Mouse (Mus musculus) heart, postnatal 10 days (tissue): Measurements from ENCODE around the gene Mrpl39. TPM values are rescaled to one million over a fixed set of nuclear protein-coding genes. Genes with fewer than 3 reads are reported as not detected.
A peak's percentile ranks its signal among the peaks of the same experiment; 100 is the strongest.

ENCODE experiments used
- DNase-seq, 2 experiments: peaks; one replicate each; pipeline ENCODE4 v3.0.0; 2021
- intact Hi-C: fragments of 180-260 bp; cut with DNase I; formaldehyde crosslinking; loops from one replicate; pipeline ENCODE4 v1.15.1; 2025
- total RNA-seq, 2 experiments: library from RNA; stranded (reverse); gene quantifications; 2 replicates each; pipeline ENCODE4 v1.2.3; 2021

Gene Mrpl39
- 10 to 100 TPM; 35.5 to 37.9 TPM for total RNA-seq

DNA sequence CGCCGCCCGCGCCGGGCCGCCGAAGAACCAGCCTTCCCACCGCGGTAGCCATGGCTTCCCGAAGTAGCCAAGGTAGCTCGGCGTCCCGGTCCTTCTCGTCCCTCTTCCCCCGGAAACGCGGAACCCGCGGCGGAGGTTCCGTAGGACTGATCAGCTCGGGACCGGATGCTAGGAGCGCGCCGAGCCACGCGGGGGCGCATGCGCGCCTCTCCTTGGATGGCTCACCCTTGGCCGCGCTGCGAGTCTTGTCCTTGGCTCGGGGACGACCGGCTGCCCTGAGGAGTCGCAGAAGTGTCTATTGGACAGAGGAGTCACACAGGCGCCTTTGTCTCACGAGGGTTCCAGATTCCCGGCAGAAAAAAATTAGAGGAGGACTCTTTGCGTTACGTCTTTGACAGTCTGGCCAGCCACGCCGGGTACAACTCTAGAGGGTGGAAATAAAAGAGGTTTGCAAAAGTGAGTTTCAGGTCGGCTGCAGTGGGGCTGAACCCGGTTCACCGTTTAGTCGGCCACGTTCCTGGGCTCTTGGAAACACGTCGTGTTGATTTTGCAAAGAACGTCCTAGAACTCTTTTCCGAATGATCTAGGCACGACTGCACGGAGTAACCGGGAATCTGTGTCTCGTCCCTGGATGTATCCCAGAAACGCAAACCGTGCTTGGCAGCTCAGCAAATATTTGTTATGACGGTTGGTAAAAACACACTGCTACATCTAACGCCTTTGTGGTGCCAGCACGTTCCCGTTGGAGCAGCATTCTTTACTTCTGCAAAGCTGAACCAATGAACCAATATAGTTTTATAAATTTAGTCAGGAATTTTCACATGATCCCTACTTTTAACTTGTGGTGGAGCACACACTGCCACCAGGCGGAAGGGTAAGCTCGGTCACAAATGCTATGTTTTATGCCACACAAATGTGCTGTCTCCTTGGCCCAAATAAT, at the start of gene Mrpl39:
Gene Mrpl39, minus strand, starts transcription at position 577 of the 940 bp plus-strand sequence.
- peak; percentile 98 to 99 for DNase-seq
- intact Hi-C loops, result loop anchor here (1.0 kb wide), 4 partner anchors 37 to 142 kb away; partner anchors contain the start of gene Atp5j

DNA sequence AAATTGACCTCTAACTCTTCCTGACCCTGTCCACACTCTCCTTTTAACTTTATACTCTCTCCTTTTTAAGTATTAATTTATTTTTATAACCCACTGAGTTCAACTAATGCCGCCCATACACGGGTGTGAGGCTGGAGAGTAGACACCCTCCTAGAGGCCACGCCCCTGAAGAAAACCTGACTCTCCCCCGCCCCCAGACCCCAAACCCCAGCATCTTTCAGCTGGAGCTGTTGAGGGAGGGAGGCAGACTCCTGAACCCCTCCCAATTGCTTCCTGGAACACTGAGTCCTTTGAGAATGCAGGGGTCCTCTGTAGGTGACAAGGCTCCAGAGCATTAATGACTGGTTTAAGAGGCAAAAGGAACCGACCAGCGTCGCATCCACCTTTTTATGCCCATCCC, 49.4 kb upstream of the Mrpl39 start:
- no peak for DNase-seq
- intact Hi-C loops, result no loop called here

- DNase-seq, result peak in 1 of 2 experiments; percentile 55
- intact Hi-C loops, result no loop called here
These were observed 47.7 kb upstream of the Mrpl39 start for GRCm38 (mm10) chr16:84783279-84783678.

- DNase-seq, result no peak
These were observed 44.2 kb upstream of the Mrpl39 start for GRCm38 (mm10) chr16:84779718-84780117.

DNA sequence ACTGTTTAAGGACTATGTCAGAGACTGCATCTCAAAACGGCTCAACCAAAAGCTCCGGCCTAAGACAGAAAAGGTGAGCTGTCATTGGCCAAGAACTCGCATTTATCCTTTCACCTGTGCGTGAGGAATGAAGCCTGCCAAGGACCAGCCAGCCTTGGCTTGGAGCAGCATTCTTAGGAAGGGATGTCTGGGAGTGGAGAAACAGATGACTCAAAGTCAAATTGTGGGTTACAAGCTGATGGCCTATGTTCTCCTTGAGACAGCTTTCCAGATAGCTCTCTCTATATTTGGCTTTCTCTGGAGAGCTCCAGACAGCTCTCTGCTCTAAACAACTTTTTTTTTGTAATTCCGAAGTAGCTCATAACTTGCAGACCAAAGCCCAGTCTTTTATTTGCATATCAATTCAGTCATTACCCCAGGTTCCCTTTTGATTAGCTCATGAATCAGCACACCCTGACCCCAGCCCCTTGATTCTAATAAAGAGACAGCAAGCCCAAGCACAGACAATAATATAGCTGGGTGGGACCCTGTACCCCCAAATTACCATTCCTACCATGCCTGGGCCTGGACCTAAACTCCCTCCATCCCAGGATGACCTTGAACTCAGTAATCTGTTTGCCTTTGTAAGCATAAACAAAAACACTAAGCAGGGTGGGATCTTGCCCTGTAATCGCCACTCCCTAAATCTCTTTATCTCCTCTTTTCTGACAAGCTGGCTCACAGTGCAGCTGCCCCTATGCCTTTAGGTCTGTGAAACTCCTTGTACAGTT, 43.5 kb upstream of the Mrpl39 start:
- DNase-seq, result no peak
- intact Hi-C loops, result loop anchor here (2.0 to 10.0 kb wide), 2 partner anchors 26 to 766 kb away; no protein-coding TSS in a partner anchor

More at GRCm38 (mm10) chr16:84779718-84780117, 44.2 kb upstream of the Mrpl39 start:
- intact Hi-C loops, result loop anchor here (2.0 to 10.0 kb wide), 2 partner anchors 25 to 765 kb away; no protein-coding TSS in a partner anchor

DNA sequence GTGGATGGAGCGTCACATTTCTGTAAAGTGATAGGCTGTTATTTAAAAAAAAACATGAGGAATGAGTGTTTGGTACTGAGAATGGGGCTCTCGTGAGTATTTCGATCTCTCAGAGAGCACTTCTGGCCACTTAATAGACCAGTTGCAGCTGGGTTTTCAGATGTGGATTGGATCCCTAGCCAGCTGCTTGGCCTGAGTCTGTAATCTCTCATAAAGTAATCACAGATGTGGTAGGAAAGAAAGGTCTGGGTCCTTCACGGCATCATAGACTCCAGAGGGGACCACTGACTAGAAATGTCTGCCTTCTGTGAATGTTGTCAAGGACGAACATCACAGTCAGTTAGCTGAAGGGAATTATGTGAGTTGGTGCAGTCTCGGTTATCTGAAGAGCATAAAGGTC, 42.9 kb upstream of the Mrpl39 start:
- no peak for DNase-seq
- intact Hi-C loops, result loop anchor here (2.0 to 10.0 kb wide), 2 partner anchors 26 to 766 kb away; no protein-coding TSS in a partner anchor

DNA sequence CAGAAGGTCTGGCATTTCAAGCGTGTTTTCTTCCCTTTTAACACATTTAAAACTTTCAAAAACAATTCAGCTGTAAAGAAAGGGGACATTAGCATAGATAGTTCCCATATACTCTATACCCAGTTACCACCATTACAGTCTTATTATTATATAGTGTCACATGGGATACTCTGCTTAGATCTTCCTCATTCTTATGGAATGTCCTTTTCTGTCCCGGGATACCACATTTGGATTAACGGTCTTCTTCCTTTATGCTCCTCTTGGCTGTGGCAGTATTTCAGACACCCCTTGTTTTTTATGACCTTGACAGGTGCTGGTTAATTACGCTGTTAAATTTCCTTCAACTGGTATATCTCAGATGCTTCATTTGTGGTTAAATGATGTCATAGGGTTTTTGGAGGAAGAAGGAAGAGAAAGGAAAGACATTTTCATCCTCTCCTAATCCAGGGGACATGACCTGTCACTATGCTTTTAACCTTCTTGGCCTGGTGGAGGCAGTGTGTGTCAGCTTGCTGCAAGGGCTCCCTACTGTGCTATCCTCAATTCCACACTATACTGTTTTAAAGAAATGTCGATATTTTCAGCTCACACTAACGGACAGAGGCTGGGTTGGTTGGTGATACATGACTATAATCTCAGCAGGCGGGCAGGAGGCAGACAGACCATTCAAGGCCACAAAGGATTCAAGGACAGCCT, 40.7 kb upstream of the Mrpl39 start:
- no peak for DNase-seq
- intact Hi-C loops, result loop anchor here (1.0 to 10.0 kb wide), 2 partner anchors 41 to 769 kb away; no protein-coding TSS in a partner anchor

DNA sequence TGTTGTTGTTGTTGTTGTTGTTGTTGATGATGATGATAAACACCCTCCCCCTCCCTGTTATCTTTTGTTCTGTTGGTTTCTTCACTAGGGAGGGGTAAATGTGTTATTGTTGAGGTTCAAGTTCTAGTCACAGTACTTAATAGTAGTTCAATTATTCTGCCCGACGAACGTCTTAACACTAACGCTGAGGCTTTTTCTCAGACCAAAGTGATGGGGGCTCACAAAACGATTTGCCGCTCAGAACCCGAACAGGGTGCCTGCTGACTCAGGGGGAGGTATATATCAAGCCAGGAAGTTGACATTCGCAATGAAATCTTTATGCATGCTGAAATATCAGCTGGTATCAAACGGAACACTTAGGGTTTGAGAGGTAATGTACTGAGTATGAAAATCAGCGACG, 39.8 kb upstream of the Mrpl39 start:
- no peak for DNase-seq
- intact Hi-C loops, result loop anchor here (2.0 to 10.0 kb wide), 3 partner anchors 49 to 769 kb away; no protein-coding TSS in a partner anchor

GRCm38 (mm10) chr16:84774761-84775231, 39.3 kb upstream of the Mrpl39 start:
- intact Hi-C loops, result loop anchor here (2.0 to 10.0 kb wide), 3 partner anchors 50 to 770 kb away; no protein-coding TSS in a partner anchor
- peak; percentile 66 for DNase-seq

DNA sequence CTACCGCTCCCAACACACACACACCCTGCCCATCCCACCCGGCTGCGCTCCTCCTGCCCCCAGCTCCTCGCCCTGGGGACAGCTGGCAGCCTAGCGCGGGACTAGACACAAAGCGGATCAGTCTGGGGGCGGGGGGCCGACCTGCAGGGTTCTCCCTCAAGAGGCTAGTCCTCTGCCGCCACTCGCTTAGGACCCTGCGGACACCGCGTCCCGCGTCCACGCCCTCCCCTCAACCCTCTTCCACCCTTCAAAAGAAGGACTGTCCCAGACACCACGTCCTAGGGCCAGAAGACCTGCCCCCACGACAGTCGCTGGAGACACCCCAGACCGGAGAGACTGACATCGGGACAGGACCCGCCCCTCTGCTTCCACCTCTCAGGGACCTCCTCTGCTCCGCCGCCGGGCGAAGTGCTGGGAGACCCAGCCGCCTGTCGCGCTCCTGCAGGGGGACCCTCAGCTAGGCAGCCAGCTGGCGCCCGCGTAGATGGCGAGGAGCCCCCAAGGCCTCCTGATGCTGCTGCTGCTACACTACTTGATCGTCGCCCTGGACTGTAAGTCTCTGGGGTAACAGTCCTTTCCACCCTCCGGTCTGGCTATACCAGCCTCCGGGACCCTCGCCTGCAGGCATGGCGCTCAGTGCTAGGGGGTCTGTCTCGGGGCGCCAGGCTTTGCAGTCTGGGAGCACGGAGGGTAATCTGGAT, 38.6 kb upstream of the Mrpl39 start, which contains the start of gene Jam2:
Gene Jam2, plus strand, starts transcription at position 121 of the 701 bp plus-strand sequence.
- intact Hi-C loops, result loop anchor here (2.0 to 10.0 kb wide), 3 partner anchors 51 to 771 kb away; no protein-coding TSS in a partner anchor
- DNase-seq, result peak; percentile 85 to 88

DNA sequence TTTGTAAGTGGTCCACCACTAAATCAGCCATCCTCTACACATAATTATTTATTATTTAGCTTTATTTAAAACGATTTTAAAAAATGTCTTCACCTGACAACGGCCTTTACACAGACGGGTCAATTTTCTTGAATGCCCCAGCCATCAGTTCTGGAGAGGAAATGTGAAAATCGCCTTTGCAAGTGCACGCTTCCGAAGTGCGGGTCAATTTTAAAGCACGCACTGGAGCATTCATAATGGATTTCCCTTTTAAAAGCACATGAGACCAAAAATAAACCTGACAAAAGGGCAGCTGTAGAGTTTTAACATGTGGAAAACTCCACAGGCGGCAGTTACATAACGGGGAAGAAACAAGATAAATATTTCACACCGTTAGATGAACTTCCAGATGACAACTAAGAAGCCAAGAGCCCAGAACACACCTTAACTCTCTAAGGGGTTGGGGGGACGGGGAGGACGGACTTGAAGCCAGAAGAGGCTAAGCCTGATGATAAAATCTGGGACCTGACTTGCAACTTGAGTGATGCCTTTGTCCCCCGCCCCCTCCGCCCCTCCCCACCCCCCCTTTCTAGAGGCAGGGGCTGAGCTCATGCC, 37.8 kb upstream of the Mrpl39 start:
- DNase-seq, result no peak

DNA sequence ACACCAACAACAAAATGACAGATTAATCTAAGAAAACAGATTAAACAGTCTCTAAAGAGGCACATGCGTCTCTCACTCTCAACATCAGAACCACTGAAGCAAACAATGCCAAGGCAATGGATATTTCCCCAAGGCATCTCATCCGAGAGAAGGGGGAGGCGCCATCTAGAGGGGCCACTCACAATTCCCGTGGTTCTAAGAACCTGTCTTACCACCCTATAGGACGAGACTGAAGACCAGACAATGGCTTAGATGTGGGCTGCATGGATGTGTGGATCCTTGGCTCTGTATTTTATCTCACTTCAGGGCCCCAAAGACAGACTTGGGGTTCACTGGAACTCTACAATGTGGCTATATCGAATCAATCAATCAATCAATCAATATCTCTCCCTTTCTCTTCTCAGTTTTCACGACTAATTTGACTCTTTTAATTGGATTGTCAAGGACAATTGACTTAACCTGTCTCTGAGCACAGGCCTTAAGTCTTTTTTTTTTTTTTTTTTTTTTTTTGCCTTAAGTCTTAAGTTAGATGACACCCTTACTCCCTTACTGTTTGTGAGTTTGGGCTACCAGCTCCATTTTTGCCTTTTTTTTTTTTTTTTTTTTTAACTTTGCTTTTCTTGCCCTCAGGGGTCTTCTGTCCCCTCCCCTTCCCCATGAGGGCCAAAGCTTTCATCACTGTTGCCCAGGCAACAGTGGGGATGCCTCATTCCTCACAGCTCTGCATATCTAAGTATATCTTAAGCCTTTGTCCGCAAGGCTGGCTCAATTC, 37.1 kb upstream of the Mrpl39 start:
- DNase-seq, result no peak
- intact Hi-C loops, result loop anchor here (1.0 to 10.0 kb wide), 2 partner anchors 37 to 772 kb away; partner anchors contain the start of gene Mrpl39

More for the DNA sequence above, 37.8 kb upstream of the Mrpl39 start:
- intact Hi-C loops, result loop anchor here (10.0 kb wide), 1 partner anchor 771 kb away; no protein-coding TSS in a partner anchor

DNA sequence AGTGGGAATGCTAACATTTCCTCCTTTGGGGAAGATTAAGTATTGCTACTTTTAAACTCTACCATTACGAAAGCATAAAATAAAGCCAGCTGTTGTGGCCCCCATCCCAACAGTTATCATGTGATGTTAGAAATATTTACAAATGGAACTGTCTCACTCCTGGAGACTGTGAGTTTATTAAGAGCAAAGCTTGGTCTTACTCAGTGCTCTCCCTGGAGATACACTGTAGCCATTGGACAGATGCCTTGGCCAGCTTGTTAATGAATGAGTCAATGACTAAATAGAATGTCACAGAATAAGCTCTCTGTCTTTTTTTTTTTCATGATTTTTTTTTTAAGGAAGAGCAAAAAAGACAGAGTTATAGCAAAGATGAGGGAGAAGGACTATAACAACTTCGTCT, 35.9 kb upstream of the Mrpl39 start:
- peak; percentile 71 to 73 for DNase-seq
- intact Hi-C loops, result loop anchor here (10.0 kb wide), 1 partner anchor 773 kb away; no protein-coding TSS in a partner anchor

- intact Hi-C loops, result loop anchor here (10.0 kb wide), 1 partner anchor 774 kb away; no protein-coding TSS in a partner anchor
- DNase-seq, result no peak
These were observed 35.3 kb upstream of the Mrpl39 start for GRCm38 (mm10) chr16:84770891-84771290.

DNA sequence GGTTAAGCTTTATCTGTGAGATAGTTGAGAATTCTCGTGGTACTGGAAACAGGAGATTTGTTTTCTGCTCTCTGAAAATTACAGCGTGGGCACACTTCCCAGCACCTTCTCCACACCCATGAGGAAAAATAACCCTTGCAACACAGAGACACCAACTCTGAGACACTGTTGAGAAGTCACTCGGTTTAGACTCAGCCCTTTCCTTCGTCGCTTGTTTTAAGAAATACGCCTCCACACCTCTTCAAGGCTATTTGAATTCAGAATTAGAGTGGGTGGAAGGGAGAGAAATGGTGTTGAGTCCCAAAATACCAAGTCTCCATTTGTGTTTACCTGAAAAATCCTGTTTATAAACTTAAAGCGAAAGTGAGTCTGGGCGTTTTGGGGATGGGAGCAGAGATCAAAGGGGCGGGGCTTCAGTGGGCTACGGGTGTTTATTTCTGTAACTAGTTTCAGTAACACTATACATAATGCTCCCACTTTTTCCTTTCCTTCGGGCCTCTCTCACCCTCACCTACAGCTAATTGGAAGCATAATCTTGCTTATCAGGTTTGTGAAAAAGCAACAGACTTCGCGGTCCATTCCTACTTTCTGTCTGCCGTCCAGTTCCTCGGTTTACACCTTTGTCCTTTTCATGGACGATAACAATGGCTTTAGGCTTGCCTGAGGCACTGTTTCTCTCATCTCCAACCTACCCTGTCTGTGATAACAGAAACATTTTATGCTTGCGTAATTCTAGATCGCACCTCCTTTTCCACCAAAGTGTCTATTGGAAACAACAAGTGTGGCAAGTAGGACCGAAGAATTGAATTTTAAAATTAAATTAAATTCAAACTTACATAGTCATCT, 34.3 kb upstream of the Mrpl39 start:
- DNase-seq, result no peak
- intact Hi-C loops, result loop anchor here (10.0 kb wide), 1 partner anchor 775 kb away; no protein-coding TSS in a partner anchor

DNA sequence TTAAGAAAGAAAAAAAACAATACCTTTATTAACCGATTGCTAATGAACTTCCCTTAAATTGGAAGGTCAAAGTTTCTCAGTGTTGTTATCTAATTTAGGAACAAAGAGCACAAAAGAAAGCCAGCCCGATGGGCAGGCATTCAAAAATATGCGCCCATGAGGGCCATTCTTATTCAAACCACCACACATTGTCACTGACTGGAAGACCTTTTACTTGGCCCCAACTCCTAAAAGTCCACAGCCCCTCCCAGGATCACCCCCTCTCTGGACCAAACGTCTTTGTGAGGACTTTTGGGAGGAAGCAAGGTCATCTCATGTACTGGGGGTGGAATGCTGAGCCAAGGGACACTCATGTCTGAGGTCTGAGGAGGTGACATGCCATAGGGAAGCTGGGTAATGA, 33.6 kb upstream of the Mrpl39 start:
- no peak for DNase-seq
- intact Hi-C loops, result no loop called here

GRCm38 (mm10) chr16:84767956-84768355, 32.4 kb upstream of the Mrpl39 start:
- intact Hi-C loops, result no loop called here
- no peak for DNase-seq
